18 mouse cellular contexts compared by ENCODE assay signal in the genomic region with DNA sequence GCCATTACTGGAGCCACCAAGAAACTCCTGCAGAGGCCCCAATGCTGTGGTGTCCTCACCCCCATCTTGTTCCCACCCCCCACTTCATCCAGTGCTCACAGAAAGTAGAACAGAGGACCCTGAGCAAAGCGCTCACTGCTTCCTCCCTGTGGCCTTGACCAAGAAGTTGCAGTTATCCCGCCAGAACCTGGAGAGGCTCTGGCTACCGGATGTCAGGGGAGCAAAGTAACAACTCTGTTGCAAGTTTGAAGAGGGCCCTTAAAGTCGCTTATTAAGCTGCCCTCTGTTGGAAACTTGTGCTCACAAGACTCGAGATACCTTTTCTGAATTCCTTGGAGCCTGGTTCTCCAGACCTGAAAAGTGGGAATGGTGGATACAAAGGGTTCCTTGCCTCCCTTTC. TPM values are rescaled to one million over a fixed set of nuclear protein-coding genes. Genes with fewer than 3 reads are reported as not detected.
DNase-seq lines count a peak whose midpoint lies in the region; ATAC-seq and TF ChIP-seq lines count a peak whose summit lies in the region.
"Had no signal": no experiment of that assay in that cellular context is flagged by ENCODE, and none has a peak within 500 bp of the region (broad histone marks: within the 10 kb centered on the region; RNA-seq: fewer than 3 reads in every experiment).

No protein-coding gene starts in this region.

- no peaks in the 10 kb centered on the region for H3K36me3 ChIP-seq in kidney, postnatal 0 days (ENCODE audit: insufficient read depth, low read length)
- H3K36me3 ChIP-seq in limb, embryonic 11.5 days (ENCODE audit: control insufficient read depth, insufficient read depth, low read length), result no peaks in the 10 kb centered on the region
- H3K36me3 ChIP-seq: embryonic facial prominence, embryonic 12.5 days; liver, embryonic 12.5 days; neural tube, embryonic 13.5 days; stomach, embryonic 15.5 days had no signal

- peak; percentile 34 for DNase-seq in kidney, postnatal 0 days (ENCODE audit: low spot score)
- DNase-seq in kidney, postnatal 25 days, result no peak
- peak; percentile 63 for DNase-seq in ES-CJ7 (ENCODE audit: low read depth, low spot score)
- peak; percentile 54 for DNase-seq in limb, embryonic 11.5 days (ENCODE audit: low spot score)
- no peak for DNase-seq in urinary bladder, postnatal 10 days (ENCODE audit: low spot score)
- no peak for DNase-seq in adrenal gland, postnatal 4 days (ENCODE audit: low spot score in 2 of 2)
- DNase-seq: heart, adult 2 months; heart, postnatal 14 days; kidney, adult 2 months had no signal

- under 1% methylated on average over 5 of the region's 5 CpGs for WGBS in kidney, postnatal 0 days
- WGBS in limb, embryonic 11.5 days, result 0% methylated on average over 5 of the region's 5 CpGs

- no peak for ATAC-seq in kidney, postnatal 0 days (replicated peaks; ENCODE audit: low FRiP score, low read depth)
- ATAC-seq in limb, embryonic 11.5 days (ENCODE audit: insufficient number of reproducible peaks, low FRiP score, low TSS enrichment, low read depth), result no peak
- ATAC-seq: liver, embryonic 12.5 days; lung, postnatal 0 days had no signal

- no peak overlapping the region for H3K4me2 ChIP-seq in kidney, postnatal 0 days (ENCODE audit: low read length)
- H3K4me2 ChIP-seq in limb, embryonic 11.5 days (ENCODE audit: low read depth, severe bottlenecking), result no peak overlapping the region
- H3K4me2 ChIP-seq: embryonic facial prominence, embryonic 12.5 days; liver, embryonic 12.5 days; stomach, embryonic 15.5 days had no signal

- no peak overlapping the region for H3K4me3 ChIP-seq in kidney, postnatal 0 days (replicated peaks; ENCODE audit: low read depth, low read length)
- no peak overlapping the region for H3K4me3 ChIP-seq in cortical plate, adult 2 months (ENCODE audit: insufficient read depth, low read length)
- no peak overlapping the region for H3K4me3 ChIP-seq in limb, embryonic 11.5 days (ENCODE audit: low read depth, low read length)
- H3K4me3 ChIP-seq: embryonic facial prominence, embryonic 12.5 days; heart, adult 2 months; liver, embryonic 12.5 days; neural tube, embryonic 13.5 days; stomach, embryonic 15.5 days had no signal

- no peaks in the 10 kb centered on the region for H3K9me3 ChIP-seq in kidney, postnatal 0 days (replicated peaks; ENCODE audit: low read length)
- H3K9me3 ChIP-seq in limb, embryonic 11.5 days (ENCODE audit: control insufficient read depth, low read length), result no peaks in the 10 kb centered on the region
- H3K9me3 ChIP-seq: embryonic facial prominence, embryonic 12.5 days; liver, embryonic 12.5 days; neural tube, embryonic 13.5 days; stomach, embryonic 15.5 days had no signal

- peaks cover 92% of the 10 kb centered on the region for H3K27me3 ChIP-seq in kidney, postnatal 0 days (ENCODE audit: insufficient read depth, low read length)
- peaks cover 95% of the 10 kb centered on the region for H3K27me3 ChIP-seq in limb, embryonic 11.5 days (ENCODE audit: control insufficient read depth, insufficient read depth, low read length)

- H3K4me1 ChIP-seq in kidney, postnatal 0 days (replicated peaks; ENCODE audit: insufficient read depth, low read length), result peaks cover 4% of the 10 kb centered on the region; the same call in 1 of the 2 replicates
- no peaks in the 10 kb centered on the region for H3K4me1 ChIP-seq in cortical plate, adult 2 months (ENCODE audit: control insufficient read depth, insufficient read depth, low read length)
- no peaks in the 10 kb centered on the region for H3K4me1 ChIP-seq in limb, embryonic 11.5 days (ENCODE audit: control insufficient read depth, insufficient read depth, low read length)
- H3K4me1 ChIP-seq: embryonic facial prominence, embryonic 12.5 days had no signal

- no peak overlapping the region for H3K27ac ChIP-seq in kidney, postnatal 0 days
- H3K27ac ChIP-seq in cortical plate, adult 2 months (ENCODE audit: insufficient read depth, low read length), result no peak overlapping the region
- H3K27ac ChIP-seq in limb, embryonic 11.5 days (replicated peaks; ENCODE audit: low read depth, low read length), result no peak overlapping the region
- H3K27ac ChIP-seq: embryonic facial prominence, embryonic 12.5 days; heart, adult 2 months; liver, embryonic 12.5 days; neural tube, embryonic 13.5 days; stomach, embryonic 15.5 days had no signal

- no peak; the same call in 1 of the 2 replicates for TF ChIP-seq CTCF in kidney, postnatal 0 days (IDR thresholded peaks at IDR 0.05; ENCODE audit: low read depth)
- 0 out of 2 replicates have a peak, but pooled peaks have one; percentile 1 for TF ChIP-seq CTCF in cortical plate, adult 2 months (IDR thresholded peaks at IDR 0.05; ENCODE audit: extremely low read depth, insufficient read depth, low read length)

- no peak overlapping the region for H3K9ac ChIP-seq in kidney, postnatal 0 days (ENCODE audit: low read depth, low read length)
- no peak overlapping the region for H3K9ac ChIP-seq in limb, embryonic 11.5 days (ENCODE audit: low read length)
- H3K9ac ChIP-seq: embryonic facial prominence, embryonic 12.5 days; liver, embryonic 12.5 days; neural tube, embryonic 13.5 days; stomach, embryonic 15.5 days had no signal

- no peak for TF ChIP-seq POLR2A in cortical plate, adult 2 months (IDR thresholded peaks at IDR 0.05; ENCODE audit: extremely low read depth, insufficient read depth, low read length)

RNA-seq across cellular contexts. Expression of gene Prdm13, which starts 1.2 kb away (rescaled TPM):
- not detected in 2 replicates for polyA plus RNA-seq in kidney, postnatal 0 days (2015; fragmentation: Nextera tagmentation; extraction: Ambion mirVana)
- polyA plus RNA-seq in cortical plate, adult 2 months (2012; rRNA removed), result not detected in 2 replicates
- not detected in 2 replicates for polyA plus RNA-seq in limb, embryonic 11.5 days (2014; fragmentation: Nextera tagmentation; extraction: Ambion mirVana)
- not detected for total RNA-seq in adrenal gland, postnatal 4 days (2021)
- total RNA-seq: heart, adult 2 months; heart, postnatal 14 days; layer of hippocampus, adult 18-20 months; left cerebral cortex, postnatal 10 days had no signal
- polyA plus RNA-seq: cerebellum, adult 2 months; heart, adult 2 months; kidney, adult 2 months; liver, embryonic 12.5 days; lung, postnatal 0 days; stomach, embryonic 15.5 days had no signal

RNA-seq across cellular contexts. Expression of gene Ccnc, which starts 40.6 kb away (rescaled TPM):
- polyA plus RNA-seq in kidney, postnatal 0 days (2015; fragmentation: Nextera tagmentation; extraction: Ambion mirVana), result 37.4 and 40.2 TPM in 2 replicates
- polyA plus RNA-seq in cortical plate, adult 2 months (2012; rRNA removed), result 23.8 and 25.6 TPM in 2 replicates
- 47.8 and 48.5 TPM in 2 replicates for polyA plus RNA-seq in limb, embryonic 11.5 days (2014; fragmentation: Nextera tagmentation; extraction: Ambion mirVana)
- total RNA-seq in adrenal gland, postnatal 4 days (2021), result 10 to 100 TPM; 21.3 to 22.4 TPM

Comparison
In these comparisons a context has a peak if more than half of its experiments do, and no peak if none do; other contexts are left out.
1. DNase-seq: peak in kidney, postnatal 0 days (single experiment), ES-CJ7 (single experiment) and limb, embryonic 11.5 days (single experiment); none in kidney, postnatal 25 days (0 of 2), urinary bladder, postnatal 10 days (single experiment) and adrenal gland, postnatal 4 days (0 of 2).